Mouse (Mus musculus): Measurements from ENCODE around the gene Gtpbp1. TPM values are rescaled to one million over a fixed set of nuclear protein-coding genes. Genes with fewer than 3 reads are reported as not detected.

Gtpbp1 gene
- polyA plus RNA-seq (2014; fragmentation: Nextera tagmentation; extraction: Ambion mirVana): 35.5 and 37.9 TPM in 2 replicates

DNA sequence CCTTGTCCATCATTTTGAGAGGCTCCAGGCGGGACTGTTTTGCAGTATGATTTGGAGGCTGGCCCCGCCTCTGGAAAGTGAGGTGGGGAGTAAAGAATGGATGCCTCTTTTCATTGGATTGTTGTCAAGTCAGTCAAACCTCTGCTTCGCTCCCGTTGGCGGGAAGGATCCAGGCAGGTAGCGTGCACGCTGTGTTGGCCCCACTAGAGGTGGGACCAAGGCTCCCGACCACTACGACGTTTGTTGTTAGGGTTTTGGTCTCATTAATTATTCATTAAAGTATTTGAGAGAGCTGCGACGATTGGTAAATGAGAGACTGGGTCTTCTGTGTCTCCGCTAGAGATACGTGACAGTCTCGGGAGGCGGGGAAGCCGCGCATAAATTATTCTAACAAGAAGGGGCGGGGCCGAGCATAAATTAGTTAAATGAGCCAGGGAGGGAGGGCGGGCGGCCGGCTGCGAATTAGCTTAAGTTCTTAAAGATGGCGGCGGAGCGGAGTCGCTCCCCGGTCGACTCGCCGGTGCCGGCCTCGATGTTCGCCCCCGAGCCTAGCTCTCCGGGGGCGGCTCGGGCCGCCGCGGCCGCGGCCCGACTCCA lies at the start of gene Gtpbp1:
Gtpbp1 (plus strand) TSS at position 420 of the 597 bp plus-strand sequence.
- ATAC-seq (ENCODE audit: insufficient read depth) (peak; percentile 96), DNase-seq (peak; percentile 100)
- Histone ChIP-seq H3K9me3 (ENCODE audit: low read depth, low read length) (no peaks in the 10 kb centered on the region), H3K27me3 (ENCODE audit: insufficient read depth, low read length) (no peaks in the 10 kb centered on the region), H3K4me3 (ENCODE audit: low read depth, low read length) (peak within 1 kb of the TSS; percentile 92), H3K9ac (peak within 1 kb of the TSS; percentile 84), H3K4me1 (ENCODE audit: insufficient read depth) (peaks cover 21% of the 10 kb centered on the region), H3K4me2 (peak within 1 kb of the TSS; percentile 98), H3K27ac (ENCODE audit: low read depth) (peak within 1 kb of the TSS; percentile 67), H3K36me3 (ENCODE audit: insufficient read depth) (peaks cover 5% of the 10 kb centered on the region; the same call in 1 of the 2 replicates)
- TF ChIP-seq CTCF (IDR thresholded peaks at IDR 0.05; ENCODE audit: low read depth): no peak
- WGBS: under 1% methylated on average over 45 of the region's 45 CpGs

DNA sequence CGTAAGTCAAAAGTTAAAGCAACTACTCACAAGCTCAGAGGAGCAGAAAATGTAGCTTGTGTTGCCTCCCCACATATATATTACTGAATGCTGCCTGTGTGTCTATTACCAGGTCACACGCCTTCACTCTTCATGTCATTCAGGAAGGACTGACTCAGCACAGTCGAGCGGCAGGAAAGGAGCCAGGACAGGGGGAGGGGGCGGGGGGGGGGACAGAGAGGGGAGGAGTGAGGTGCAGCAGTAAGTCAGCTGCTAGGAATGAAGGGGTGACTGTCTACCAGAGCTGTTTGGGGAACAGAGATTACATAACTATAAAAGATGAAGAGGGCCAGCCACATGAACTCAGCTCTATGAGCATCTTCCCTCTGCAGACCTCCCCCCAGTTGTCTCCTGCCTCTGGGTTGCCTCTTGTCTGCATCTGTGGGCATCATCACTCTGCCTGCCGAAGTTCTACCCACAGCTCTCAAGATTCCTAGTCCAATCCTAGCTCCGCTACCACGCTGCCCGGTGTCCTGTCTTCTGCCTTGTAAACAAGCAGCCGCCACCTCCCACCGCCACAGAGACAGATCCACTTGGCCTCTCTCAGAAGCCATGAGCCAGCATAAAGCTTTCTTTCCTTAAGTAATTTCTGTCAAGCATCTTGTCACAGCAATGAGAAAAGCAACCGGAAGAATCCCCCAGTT lies 49.4 kb upstream of the Gtpbp1 start:
- no peaks in the 10 kb centered on the region for H3K9me3 ChIP-seq (ENCODE audit: low read depth, low read length)
- H3K27ac ChIP-seq (ENCODE audit: low read depth): 0 out of 2 replicates have a peak overlapping the region, but pooled peaks have one; percentile 18
- H3K4me3 ChIP-seq (ENCODE audit: low read depth, low read length): no peak overlapping the region
- peaks cover 3% of the 10 kb centered on the region; the same call in 1 of the 2 replicates for H3K36me3 ChIP-seq (ENCODE audit: insufficient read depth)
- WGBS: 49% methylated on average over 12 of the region's 12 CpGs
- no peaks in the 10 kb centered on the region for H3K4me1 ChIP-seq (ENCODE audit: insufficient read depth)
- no peak overlapping the region for H3K9ac ChIP-seq
- TF ChIP-seq CTCF (IDR thresholded peaks at IDR 0.05; ENCODE audit: low read depth): no peak
- H3K4me2 ChIP-seq: no peak overlapping the region
- H3K27me3 ChIP-seq (ENCODE audit: insufficient read depth, low read length): no peaks in the 10 kb centered on the region
- ATAC-seq (ENCODE audit: insufficient read depth) (no peak), DNase-seq (no peak)

DNA sequence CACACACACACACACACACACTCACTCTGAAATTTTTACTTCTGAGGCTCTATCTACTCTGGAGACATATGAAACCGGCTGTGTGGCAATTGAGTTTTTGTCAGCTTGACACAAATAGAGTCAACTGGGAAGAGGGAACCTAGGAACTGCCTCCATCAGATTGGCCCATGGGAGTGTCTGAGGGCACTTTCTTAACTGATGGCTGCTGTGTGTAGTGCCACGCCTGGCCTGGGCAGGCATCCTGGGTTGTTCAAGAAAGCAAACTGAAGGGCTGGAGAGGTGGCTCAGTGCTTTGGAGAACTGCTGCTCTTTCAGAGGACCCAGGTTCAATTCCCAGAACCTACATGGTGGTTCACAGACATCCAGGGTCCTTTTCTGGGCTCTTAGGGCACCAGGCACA lies 45.2 kb upstream of the Gtpbp1 start:
- H3K36me3 ChIP-seq (ENCODE audit: insufficient read depth): peaks cover 3% of the 10 kb centered on the region; the same call in 1 of the 2 replicates
- TF ChIP-seq CTCF (IDR thresholded peaks at IDR 0.05; ENCODE audit: low read depth): no peak
- H3K9me3 ChIP-seq (ENCODE audit: low read depth, low read length): no peaks in the 10 kb centered on the region
- no peak for DNase-seq
- H3K4me3 ChIP-seq (ENCODE audit: low read depth, low read length): no peak overlapping the region
- H3K9ac ChIP-seq: no peak overlapping the region
- no peak overlapping the region for H3K4me2 ChIP-seq
- no peaks in the 10 kb centered on the region for H3K4me1 ChIP-seq (ENCODE audit: insufficient read depth)
- WGBS: 69% methylated on average over 2 of the region's 2 CpGs
- ATAC-seq (ENCODE audit: insufficient read depth): no peak
- no peak overlapping the region for H3K27ac ChIP-seq (ENCODE audit: low read depth)
- no peaks in the 10 kb centered on the region for H3K27me3 ChIP-seq (ENCODE audit: insufficient read depth, low read length)

DNA sequence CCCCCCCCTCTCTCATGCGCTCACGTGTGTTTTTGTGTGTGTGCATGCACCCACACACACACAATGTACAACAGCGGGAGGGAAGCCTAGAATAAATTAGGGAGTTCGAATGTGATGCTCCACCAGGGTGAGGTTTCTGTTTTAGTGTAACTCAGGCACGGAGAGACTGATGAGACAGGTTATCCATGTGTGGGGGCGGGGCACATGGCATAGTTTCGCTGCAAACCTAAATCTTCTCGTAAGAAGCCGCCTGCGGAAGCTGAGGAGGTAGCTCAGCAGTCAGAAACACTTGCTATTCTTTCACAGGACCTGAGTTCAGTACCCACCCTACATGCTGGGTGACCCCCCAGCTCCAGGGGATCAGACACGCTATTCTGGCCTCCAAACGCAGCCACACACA lies 42.5 kb upstream of the Gtpbp1 start:
- H3K4me3 ChIP-seq (ENCODE audit: low read depth, low read length): no peak overlapping the region
- DNase-seq: no peak
- WGBS: 80% methylated on average over 12 of the region's 12 CpGs
- H3K4me1 ChIP-seq (ENCODE audit: insufficient read depth): no peaks in the 10 kb centered on the region
- H3K4me2 ChIP-seq: no peak overlapping the region
- H3K9me3 ChIP-seq (ENCODE audit: low read depth, low read length): no peaks in the 10 kb centered on the region
- H3K27ac ChIP-seq (ENCODE audit: low read depth): no peak overlapping the region
- no peak for TF ChIP-seq CTCF (IDR thresholded peaks at IDR 0.05; ENCODE audit: low read depth)
- no peaks in the 10 kb centered on the region for H3K27me3 ChIP-seq (ENCODE audit: insufficient read depth, low read length)
- no peak for ATAC-seq (ENCODE audit: insufficient read depth)
- H3K36me3 ChIP-seq (ENCODE audit: insufficient read depth): no peaks in the 10 kb centered on the region
- no peak overlapping the region for H3K9ac ChIP-seq

DNA sequence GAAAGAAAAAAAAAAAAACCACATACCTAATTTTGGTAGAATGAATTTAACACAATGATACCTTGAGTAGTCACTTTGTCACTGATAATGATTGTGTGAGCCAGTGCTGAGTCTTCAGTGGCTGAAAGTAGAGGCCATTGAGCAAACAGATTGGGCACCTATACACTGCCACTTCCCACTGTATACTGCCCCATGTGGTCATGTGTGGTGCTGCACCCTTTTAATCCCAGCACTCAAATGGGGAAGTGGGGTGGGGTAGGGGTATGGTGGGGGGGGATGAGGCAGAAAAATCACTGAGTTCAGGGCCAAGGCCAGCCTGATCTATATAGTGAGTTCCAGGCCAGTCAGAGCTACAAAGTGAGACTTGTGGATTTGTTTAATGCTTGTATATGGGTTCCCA lies 40.1 kb upstream of the Gtpbp1 start:
- no peak overlapping the region for H3K4me3 ChIP-seq (ENCODE audit: low read depth, low read length)
- no peaks in the 10 kb centered on the region for H3K36me3 ChIP-seq (ENCODE audit: insufficient read depth)
- no peak overlapping the region for H3K27ac ChIP-seq (ENCODE audit: low read depth)
- no peaks in the 10 kb centered on the region for H3K27me3 ChIP-seq (ENCODE audit: insufficient read depth, low read length)
- DNase-seq (peak; percentile 56), ATAC-seq (ENCODE audit: insufficient read depth) (no peak)
- no peak overlapping the region for H3K9ac ChIP-seq
- H3K4me2 ChIP-seq: no peak overlapping the region
- no peaks in the 10 kb centered on the region for H3K4me1 ChIP-seq (ENCODE audit: insufficient read depth)
- TF ChIP-seq CTCF (IDR thresholded peaks at IDR 0.05; ENCODE audit: low read depth): peak; percentile 70
- H3K9me3 ChIP-seq (ENCODE audit: low read depth, low read length): no peaks in the 10 kb centered on the region

DNA sequence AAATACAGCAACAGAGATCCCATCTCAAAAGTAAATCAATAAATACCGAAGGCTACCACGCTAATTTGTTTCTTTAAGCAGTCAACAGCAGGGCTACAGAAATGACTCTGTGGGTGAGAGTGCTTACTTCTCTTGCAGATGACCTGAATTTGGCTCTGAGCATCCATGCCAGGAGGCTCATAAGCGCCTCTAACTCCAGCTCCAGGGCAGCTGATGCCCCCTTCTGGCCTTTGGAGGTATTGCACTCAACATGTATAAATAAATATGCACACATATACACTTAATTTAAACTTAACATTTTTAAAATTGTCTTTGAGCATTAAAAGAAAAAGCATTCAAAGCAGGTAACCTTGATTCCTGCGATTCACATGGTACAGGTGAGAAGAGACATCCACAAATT lies 39.2 kb upstream of the Gtpbp1 start:
- Histone ChIP-seq H3K27ac (ENCODE audit: low read depth) (no peak overlapping the region), H3K27me3 (ENCODE audit: insufficient read depth, low read length) (no peaks in the 10 kb centered on the region), H3K9me3 (ENCODE audit: low read depth, low read length) (no peaks in the 10 kb centered on the region), H3K4me1 (ENCODE audit: insufficient read depth) (no peaks in the 10 kb centered on the region), H3K9ac (no peak overlapping the region), H3K36me3 (ENCODE audit: insufficient read depth) (no peaks in the 10 kb centered on the region), H3K4me2 (no peak overlapping the region), H3K4me3 (ENCODE audit: low read depth, low read length) (no peak overlapping the region)
- 74% methylated on average over 4 of the region's 4 CpGs for WGBS
- peak; percentile 31 for DNase-seq
- ATAC-seq (ENCODE audit: insufficient read depth): no peak
- TF ChIP-seq CTCF (IDR thresholded peaks at IDR 0.05; ENCODE audit: low read depth): peak; percentile 51

DNA sequence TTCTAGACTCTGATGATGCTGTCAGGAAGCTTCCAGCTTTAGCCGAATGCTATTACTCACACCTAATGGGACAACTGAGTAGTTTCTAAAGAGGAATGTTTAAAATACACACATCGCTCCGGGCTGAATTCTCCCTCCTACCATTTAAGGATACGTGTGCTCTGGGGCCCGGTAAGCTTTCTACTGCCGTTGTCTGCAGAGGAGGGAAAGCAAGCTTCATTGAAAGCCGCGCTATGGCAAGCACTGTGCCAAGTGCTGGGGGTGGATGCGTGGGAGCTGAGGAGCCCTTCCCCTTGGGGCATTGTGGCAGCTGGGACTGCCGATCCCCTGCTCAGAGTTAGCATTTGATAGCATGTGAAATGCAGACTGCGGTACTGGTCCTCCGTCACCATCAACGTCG lies 34.2 kb upstream of the Gtpbp1 start:
- no peak for DNase-seq
- H3K27ac ChIP-seq (ENCODE audit: low read depth): no peak overlapping the region

More for the DNA sequence above, 34.2 kb upstream of the Gtpbp1 start:
- no peaks in the 10 kb centered on the region for H3K27me3 ChIP-seq (ENCODE audit: insufficient read depth, low read length)
- WGBS: 87% methylated on average over 14 of the region's 14 CpGs
- no peak overlapping the region for H3K4me2 ChIP-seq
- peaks cover 5% of the 10 kb centered on the region; the same call in 1 of the 2 replicates for H3K4me1 ChIP-seq (ENCODE audit: insufficient read depth)
- no peaks in the 10 kb centered on the region for H3K36me3 ChIP-seq (ENCODE audit: insufficient read depth)
- ATAC-seq (ENCODE audit: insufficient read depth): no peak
- no peak overlapping the region for H3K9ac ChIP-seq
- TF ChIP-seq CTCF (IDR thresholded peaks at IDR 0.05; ENCODE audit: low read depth): no peak
- H3K9me3 ChIP-seq (ENCODE audit: low read depth, low read length): no peaks in the 10 kb centered on the region
- H3K4me3 ChIP-seq (ENCODE audit: low read depth, low read length): no peak overlapping the region
